Mouse (Mus musculus): ENCODE data around the gene Rtl5. TPM values are rescaled to one million over a fixed set of nuclear protein-coding genes. Genes with fewer than 3 reads are reported as not detected.

Rtl5 gene
- polyA plus RNA-seq, 1 experiment from 2014 or later = 9.4 TPM

GRCm38 (mm10) chrX:102032431-102032830 is 38.7 kb downstream of the Rtl5 start:
- Histone ChIP-seq H3K27ac (no peak overlapping the region), H3K36me3 (ENCODE audit: poor library complexity, severe bottlenecking) (no peaks in the 10 kb centered on the region), H3K27me3 (peaks cover 17% of the 10 kb centered on the region; the same call in 1 of the 2 replicates), H3K4me1 (0 out of 2 replicates have a peak, but pooled peaks cover 4% of the 10 kb centered on the region), H3K9me3 (replicated peaks) (no peaks in the 10 kb centered on the region), H3K4me2 (no peak overlapping the region), H3K9ac (no peak overlapping the region), H3K4me3 (no peak overlapping the region)
- ATAC-seq = no peak
- 43% methylated on average over 8 of the region's 8 CpGs for WGBS

GRCm38 (mm10) chrX:102031851-102032250 is 39.3 kb downstream of the Rtl5 start:
- Histone ChIP-seq H3K4me1 (0 out of 2 replicates have a peak, but pooled peaks cover 4% of the 10 kb centered on the region), H3K36me3 (ENCODE audit: poor library complexity, severe bottlenecking) (no peaks in the 10 kb centered on the region), H3K9ac (no peak overlapping the region), H3K27me3 (peaks cover 17% of the 10 kb centered on the region; the same call in 1 of the 2 replicates), H3K9me3 (replicated peaks) (no peaks in the 10 kb centered on the region), H3K4me3 (no peak overlapping the region), H3K27ac (no peak overlapping the region), H3K4me2 (no peak overlapping the region)
- ATAC-seq = no peak
- 55% methylated on average over 6 of the region's 6 CpGs for WGBS

- Histone ChIP-seq H3K27ac (no peak overlapping the region), H3K36me3 (ENCODE audit: poor library complexity, severe bottlenecking) (no peaks in the 10 kb centered on the region), H3K4me3 (no peak overlapping the region), H3K9me3 (replicated peaks) (no peaks in the 10 kb centered on the region), H3K9ac (no peak overlapping the region), H3K27me3 (peaks cover 23% of the 10 kb centered on the region), H3K4me1 (no peaks in the 10 kb centered on the region), H3K4me2 (no peak overlapping the region)
- ATAC-seq = no peak
- 80% methylated on average over 3 of the region's 3 CpGs for WGBS
These were observed 46.1 kb downstream of the Rtl5 start for GRCm38 (mm10) chrX:102024976-102025375.

- no peaks in the 10 kb centered on the region for H3K9me3 ChIP-seq (replicated peaks)
- H3K27me3 ChIP-seq = peaks cover 32% of the 10 kb centered on the region
- ATAC-seq = no peak
- no peak overlapping the region for H3K9ac ChIP-seq
- H3K4me3 ChIP-seq = no peak overlapping the region
- H3K4me1 ChIP-seq = no peaks in the 10 kb centered on the region
- no peak overlapping the region for H3K4me2 ChIP-seq
- H3K36me3 ChIP-seq (ENCODE audit: poor library complexity, severe bottlenecking) = no peaks in the 10 kb centered on the region
- H3K27ac ChIP-seq = no peak overlapping the region
- WGBS = 76% methylated on average over 7 of the region's 7 CpGs
These were observed 51.4 kb downstream of the Rtl5 start for GRCm38 (mm10) chrX:102019471-102020240.

GRCm38 (mm10) chrX:102018890-102019289 is 52.2 kb downstream of the Rtl5 start:
- Histone ChIP-seq H3K4me2 (no peak overlapping the region), H3K9me3 (replicated peaks) (no peaks in the 10 kb centered on the region), H3K27me3 (peaks cover 32% of the 10 kb centered on the region), H3K36me3 (ENCODE audit: poor library complexity, severe bottlenecking) (no peaks in the 10 kb centered on the region), H3K4me3 (no peak overlapping the region), H3K9ac (no peak overlapping the region), H3K4me1 (no peaks in the 10 kb centered on the region), H3K27ac (no peak overlapping the region)
- no peak for ATAC-seq
- WGBS = 48% methylated on average over 3 of the region's 3 CpGs

- Histone ChIP-seq H3K27ac (no peak overlapping the region), H3K9me3 (replicated peaks) (no peaks in the 10 kb centered on the region), H3K27me3 (peaks cover 23% of the 10 kb centered on the region), H3K4me1 (no peaks in the 10 kb centered on the region), H3K4me2 (no peak overlapping the region), H3K36me3 (ENCODE audit: poor library complexity, severe bottlenecking) (no peaks in the 10 kb centered on the region), H3K4me3 (no peak overlapping the region), H3K9ac (no peak overlapping the region)
- ATAC-seq = no peak
- WGBS = 51% methylated on average over 9 of the region's 9 CpGs
These were observed 53.7 kb downstream of the Rtl5 start for GRCm38 (mm10) chrX:102017213-102017923.

Other genes starting within 250 kb of the Rtl5 start
- gene Nhsl2, start 221.9 kb downstream of the Rtl5 start, polyA plus RNA-seq (2015; fragmentation: Nextera tagmentation; extraction: Ambion mirVana) = 6.2 and 7.0 TPM in 2 replicates
- 70.5 and 86.0 TPM in 2 replicates for gene Pin4, start 48.1 kb upstream of the Rtl5 start, polyA plus RNA-seq (2015; fragmentation: Nextera tagmentation; extraction: Ambion mirVana)
- 9.8 and 9.9 TPM in 2 replicates for gene Ercc6l, start 85.8 kb upstream of the Rtl5 start, polyA plus RNA-seq (2015; fragmentation: Nextera tagmentation; extraction: Ambion mirVana)
- 577 and 591 TPM in 2 replicates for gene Rps4x, start 118.1 kb upstream of the Rtl5 start, polyA plus RNA-seq (2015; fragmentation: Nextera tagmentation; extraction: Ambion mirVana)
- gene Cited1, start 180.9 kb upstream of the Rtl5 start, polyA plus RNA-seq (2015; fragmentation: Nextera tagmentation; extraction: Ambion mirVana) = 8.2 and 8.5 TPM in 2 replicates